Mouse (Mus musculus) lung, embryonic 15.5 days (tissue): ENCODE measurements at regions not wholly inside any gene's neighbourhood (a gene's known extent, or its start where the extent isn't known, plus 50 kb on each side); places are given as distances from the start of the nearest gene placed in this dataset.

ENCODE experiments used
- microRNA counts: library from miRNA; unstranded; fragments of <30 nt; microRNA quantifications from one replicate; lab custom pipeline; 2016
- microRNA-seq: library from miRNA; unstranded; fragments of <30 nt; microRNA quantifications from one replicate; pipeline ENCODE4, GENCODE M21; 2016

MicroRNAs encoded in the stretch of these regions (microRNA counts, 519-probe panel; counts per million panel counts)
- 2,648 counts per million, percentile 64 among the panel's probes with 10 or more counts for microRNA mmu-miR-100 (lab: Ali Mortazavi, UCI)
- 2,478 counts per million, percentile 49 among the panel's probes with 10 or more counts for microRNA mmu-miR-125b-3p (lab: Ali Mortazavi, UCI)

Small RNA genes in the stretch of these regions (microRNA-seq; reads per million reads assigned to microRNA genes)
- gene Mir100 (4,138 reads per million, percentile 88 among the genes with 10 or more reads in this experiment), gene Mir125b-1 (271 reads per million, percentile 63 among the genes with 10 or more reads in this experiment), gene Mirlet7a-2 (305 reads per million, percentile 65 among the genes with 10 or more reads in this experiment)
